Mouse (Mus musculus): ENCODE results near the gene Olfr5.
"Not testable (repeated sequence)": the region's sequence is repeated elsewhere in the genome, so short reads cannot be mapped to it uniquely, and the experiment has no call there.

Olfr5 gene

DNA sequence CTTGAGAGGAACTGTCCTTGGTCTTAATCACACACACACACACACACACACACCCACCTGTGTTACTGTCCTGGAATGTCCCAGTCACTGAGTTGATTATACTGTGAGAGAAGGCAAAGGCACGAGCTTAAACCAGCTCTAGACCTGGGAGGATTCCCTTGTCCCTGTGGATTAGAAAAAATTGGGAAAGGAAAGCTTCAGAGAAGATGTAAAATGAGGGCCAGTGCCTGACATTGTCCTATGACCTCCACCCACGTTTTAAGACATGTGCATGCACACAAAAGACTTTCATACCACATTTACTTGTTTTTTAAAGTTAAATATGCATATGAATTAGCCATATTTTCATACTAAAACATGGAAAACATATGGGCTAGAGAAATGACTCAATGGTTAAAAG is at the start of gene Olfr5:
TSS of gene Olfr5 (minus strand) at position 101 of the 400 bp plus-strand sequence.
- no peak for DNase-seq (ENCODE audit: low spot score in 2 of 2)

DNA sequence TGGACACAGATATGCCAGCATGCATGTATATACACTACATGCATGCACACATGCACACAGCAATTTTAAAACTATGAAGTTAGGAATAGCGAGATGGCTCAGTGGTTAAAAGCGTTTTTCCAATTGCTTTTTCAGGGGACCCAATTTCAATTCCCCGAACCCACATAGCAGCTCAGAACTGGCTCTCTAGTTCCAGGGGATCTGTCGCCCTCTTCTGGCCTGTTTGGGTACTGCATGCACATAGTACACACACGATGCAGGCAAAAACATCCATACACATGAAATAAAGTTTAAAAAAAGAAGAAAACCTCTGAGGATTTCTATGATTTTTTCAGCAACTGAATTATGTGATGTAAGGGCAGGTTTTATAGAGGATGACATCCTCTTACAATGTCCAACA is 39.4 kb upstream of the Olfr5 start:
- no peak for DNase-seq (ENCODE audit: low spot score in 2 of 2)

DNA sequence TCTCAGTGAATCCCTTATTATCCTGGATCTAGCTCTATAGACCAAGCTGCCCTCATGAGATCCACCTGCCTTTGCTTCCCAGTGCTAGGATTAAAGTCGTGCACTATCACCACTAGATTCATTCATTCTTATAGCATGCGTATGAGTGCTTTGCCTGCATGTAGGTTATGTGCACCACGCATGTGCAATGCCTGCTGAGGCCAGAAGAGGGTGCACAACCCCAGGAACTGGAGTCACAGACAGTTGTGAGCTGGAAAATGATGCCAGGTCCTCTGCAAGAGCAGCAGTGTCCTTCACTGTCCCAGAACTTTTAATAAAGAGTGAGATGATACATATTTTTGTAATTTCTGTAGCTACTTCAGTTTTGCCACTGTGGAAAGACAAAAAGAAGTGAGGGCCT is 38.3 kb upstream of the Olfr5 start:
- no peak for DNase-seq (ENCODE audit: low spot score in 2 of 2)

DNA sequence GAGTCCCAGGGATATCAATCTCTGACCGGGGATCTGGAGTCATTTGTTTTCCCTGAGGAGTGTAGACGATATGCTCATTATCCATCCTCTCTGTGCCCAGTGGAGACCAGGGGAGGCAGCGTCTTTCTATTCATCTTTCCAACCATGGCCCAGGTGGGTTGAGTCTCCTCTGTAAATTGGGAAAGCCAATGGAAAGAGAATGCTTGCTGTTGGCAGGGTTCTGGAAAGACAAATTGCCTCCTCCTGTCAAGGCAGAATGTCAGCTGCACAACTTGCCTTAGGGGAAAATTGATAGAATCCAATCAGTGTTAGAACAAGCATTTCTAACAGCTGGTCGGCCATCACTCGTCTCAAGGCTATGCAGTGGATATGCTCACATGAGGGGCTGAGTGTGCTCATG is 36.1 kb upstream of the Olfr5 start, which contains the start of gene Olfr1349:
TSS of gene Olfr1349 (minus strand) at position 101 of the 400 bp plus-strand sequence.
- no peak for DNase-seq (ENCODE audit: low spot score in 2 of 2)

DNA sequence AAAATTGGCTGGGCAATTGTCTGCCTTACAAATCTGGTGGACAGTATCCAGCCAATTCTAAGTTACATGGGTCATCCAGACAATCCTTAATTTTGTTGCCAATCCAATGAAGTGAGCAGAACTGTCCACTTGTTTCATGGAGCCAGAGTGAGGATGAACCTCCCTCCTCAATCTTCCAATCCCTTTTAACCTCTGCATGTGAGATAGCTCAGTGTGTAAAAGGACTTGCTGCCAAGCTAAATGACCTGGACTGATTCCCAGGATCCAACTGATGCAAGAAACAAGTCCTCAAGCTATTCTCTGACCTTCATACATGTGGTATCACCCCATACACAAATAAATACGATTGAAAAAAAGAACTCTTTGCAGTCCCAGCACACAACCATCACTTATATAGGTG is 34.9 kb upstream of the Olfr5 start:
- no peak for DNase-seq (ENCODE audit: low spot score in 2 of 2)

DNA sequence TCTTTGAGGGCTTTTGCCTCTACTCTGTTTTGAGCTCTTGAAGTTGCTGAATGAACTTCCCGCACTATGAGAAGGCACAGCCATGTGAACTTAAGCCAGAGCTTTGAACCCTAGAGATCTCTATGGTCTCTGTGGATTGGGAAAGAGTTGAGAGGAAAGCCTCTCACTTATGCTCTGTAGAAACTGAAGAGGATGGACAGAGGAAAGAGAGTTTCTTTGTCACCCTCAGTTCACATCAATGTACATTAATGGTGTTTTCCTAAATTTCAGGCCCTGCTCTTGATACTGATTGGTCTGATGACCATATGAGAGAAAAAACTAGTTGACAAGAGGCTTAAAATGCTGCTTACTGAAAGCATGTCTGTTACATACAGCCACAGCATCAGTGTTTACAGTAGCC is 21.9 kb upstream of the Olfr5 start, which contains the start of gene Olfr1348:
TSS of gene Olfr1348 (minus strand) at position 101 of the 400 bp plus-strand sequence.
- DNase-seq (ENCODE audit: low spot score in 2 of 2): no peak

DNA sequence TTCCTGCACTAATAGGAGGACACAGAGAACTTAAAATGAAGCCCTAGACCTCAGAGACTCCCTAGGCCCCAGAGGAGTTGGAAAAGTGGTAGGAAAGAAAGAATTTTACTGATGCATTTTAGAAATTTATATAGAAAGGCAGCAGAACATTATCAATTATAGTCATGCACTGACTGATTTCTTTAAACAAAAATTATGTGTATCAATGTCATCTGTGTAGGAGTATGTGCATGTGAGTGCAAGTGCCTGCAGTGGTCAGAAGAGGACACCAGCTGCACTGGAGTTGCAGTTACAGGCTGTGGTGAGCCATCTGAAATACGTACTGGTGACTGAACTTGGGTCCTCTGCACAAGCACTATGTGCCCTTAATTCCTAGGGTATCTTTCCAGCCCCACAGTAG is 12.9 kb upstream of the Olfr5 start, which contains the start of gene Olfr1347:
TSS of gene Olfr1347 (minus strand) at position 101 of the 400 bp plus-strand sequence.
- no peak for DNase-seq (ENCODE audit: low spot score in 2 of 2)

DNA sequence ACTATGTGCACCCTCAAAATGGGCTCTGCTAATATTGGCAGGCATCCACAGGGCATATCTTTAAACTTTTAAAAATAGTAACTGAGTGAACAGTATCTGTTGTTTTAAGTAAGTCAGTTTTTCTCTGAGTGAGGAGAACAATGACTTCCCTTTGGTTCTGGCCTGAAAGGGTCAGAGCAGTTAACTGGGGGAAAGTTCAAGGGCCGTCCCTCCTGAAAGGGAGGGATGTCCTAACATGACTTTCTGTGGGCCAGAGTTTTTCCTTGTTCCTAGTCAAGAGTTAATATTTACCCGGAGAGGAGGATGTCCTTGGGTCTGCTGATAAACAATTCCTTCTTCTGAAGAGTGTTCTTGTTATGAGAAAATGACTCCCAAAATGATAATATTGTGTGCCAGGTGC is 9.1 kb downstream of the Olfr5 start:
- DNase-seq (ENCODE audit: low spot score in 2 of 2): not testable (repeated sequence)

DNA sequence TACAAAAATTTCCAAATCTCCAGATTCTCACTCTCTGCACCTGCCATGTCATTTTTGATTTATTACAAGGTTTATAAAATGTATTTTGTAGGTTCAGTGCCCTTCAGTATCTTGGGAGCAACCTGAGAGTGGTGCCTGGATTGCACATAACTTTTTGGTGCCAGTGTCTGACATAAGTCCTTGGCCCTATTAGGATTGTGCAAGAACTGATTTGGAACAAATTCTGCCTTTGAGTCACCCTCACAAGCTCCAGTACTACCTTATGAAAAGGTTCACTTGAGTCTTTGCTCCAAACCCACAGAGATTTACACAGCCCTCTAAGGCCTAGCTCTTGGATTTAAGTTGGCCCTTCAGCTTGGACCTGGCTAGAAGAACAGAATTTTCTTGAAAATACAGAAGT is 19.8 kb downstream of the Olfr5 start, which contains the start of gene Olfr1346:
TSS of gene Olfr1346 (plus strand) at position 151 of the 400 bp plus-strand sequence.
- DNase-seq (ENCODE audit: low spot score in 2 of 2): no peak

DNA sequence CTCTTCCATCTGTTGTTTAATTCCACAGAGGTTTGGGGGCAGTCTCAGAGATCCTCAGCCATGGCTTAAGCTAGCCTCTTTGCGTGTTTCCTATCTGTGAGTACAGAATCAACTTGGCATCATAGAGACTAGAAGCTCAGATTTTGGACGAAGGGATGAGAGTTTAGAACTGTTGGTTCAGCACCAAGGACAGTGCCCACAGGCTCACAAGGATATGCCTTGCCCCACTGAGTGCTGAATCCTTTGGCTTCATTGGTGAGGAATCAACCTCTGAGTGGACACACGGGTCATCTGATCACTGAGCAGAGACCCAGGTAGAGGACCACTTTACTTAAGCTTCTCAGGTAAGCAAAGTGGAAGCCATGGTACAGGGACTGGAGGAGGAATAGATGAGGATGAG is 30.3 kb downstream of the Olfr5 start:
- DNase-seq (ENCODE audit: low spot score in 2 of 2): no peak

DNA sequence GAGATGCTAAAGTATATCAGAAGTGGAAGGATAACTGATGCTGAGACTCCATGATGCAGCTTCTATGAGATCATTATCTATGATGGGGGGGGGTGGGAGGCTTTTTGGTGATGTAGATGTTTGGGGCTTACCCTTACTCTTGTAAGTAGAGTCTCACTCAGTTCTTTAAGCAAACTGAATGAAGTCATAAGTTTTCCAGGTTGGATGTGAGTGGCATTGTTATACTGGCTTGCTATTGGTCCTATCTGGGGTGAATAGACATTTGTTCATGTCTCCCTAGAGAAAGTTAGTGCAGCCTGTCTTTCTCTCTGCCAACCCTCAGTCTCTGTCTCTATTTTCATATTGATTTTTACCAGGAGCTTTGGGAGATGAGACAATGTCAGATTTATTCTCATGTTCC is 30.9 kb downstream of the Olfr5 start, which contains the start of gene Olfr1336:
TSS of gene Olfr1336 (plus strand) at position 301 of the 400 bp plus-strand sequence.
- DNase-seq (ENCODE audit: low spot score in 2 of 2): no peak

DNA sequence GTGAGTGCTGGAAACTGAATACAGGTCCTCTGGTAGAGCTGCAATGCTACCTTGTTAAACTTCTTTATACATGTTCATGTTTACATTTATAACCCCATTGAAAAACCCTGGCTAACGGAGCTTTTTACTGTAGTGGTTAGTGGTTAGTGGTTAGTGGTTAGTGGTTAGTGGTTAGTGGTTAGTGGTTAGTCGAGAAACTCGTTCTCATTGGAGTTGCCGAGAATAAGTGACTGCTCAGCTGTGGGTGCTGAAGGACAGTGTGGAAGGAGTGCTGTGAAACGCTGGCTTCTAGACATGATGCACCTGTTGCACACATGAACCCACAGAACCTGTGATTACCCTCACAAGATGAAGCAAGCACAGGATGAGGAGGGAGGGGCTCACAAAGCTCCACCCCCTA is 39.0 kb downstream of the Olfr5 start:
- no peak for DNase-seq (ENCODE audit: low spot score in 2 of 2)

DNA sequence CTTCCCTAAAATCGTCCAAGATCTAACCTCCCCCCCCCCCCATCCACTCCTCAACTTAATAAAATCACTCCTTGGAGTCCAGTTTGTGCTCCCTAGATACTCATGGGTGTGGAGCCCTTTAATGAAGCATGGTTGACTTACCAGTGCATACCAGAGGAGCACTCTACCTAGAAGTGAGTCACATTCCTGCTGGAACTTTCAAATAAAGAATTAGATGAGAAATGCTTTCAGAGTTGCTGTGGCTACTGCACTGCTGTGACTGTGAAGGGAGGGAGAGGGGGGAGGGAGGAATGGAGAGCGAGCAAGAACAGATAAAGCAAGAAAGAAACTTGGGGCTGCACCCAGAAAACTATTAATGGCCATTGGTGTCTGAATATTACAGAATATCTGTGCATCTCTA is 45.6 kb downstream of the Olfr5 start:
- DNase-seq (ENCODE audit: low spot score in 2 of 2): no peak

DNA sequence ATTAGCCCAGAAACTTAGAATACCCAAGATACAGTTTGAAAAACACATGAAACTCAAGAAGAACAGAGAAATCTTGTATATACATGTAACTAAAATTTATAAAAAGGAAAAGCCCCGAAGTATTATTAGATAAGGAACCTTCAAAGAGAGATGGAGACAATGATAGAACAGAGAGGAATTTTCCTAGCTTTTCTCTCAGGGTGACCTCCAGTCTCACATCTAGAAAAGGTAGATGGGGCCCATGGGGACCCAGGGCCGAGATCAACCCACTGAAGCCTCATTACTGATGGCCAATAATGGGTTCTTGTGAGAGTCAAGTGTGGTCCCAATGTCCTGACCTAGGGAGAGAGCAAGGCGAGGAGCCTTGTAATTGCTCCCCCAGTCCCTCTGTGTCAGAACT is 48.4 kb downstream of the Olfr5 start, which contains the start of gene Olfr1344:
TSS of gene Olfr1344 (plus strand) at position 301 of the 400 bp plus-strand sequence.
- no peak for DNase-seq (ENCODE audit: low spot score in 2 of 2)

DNA sequence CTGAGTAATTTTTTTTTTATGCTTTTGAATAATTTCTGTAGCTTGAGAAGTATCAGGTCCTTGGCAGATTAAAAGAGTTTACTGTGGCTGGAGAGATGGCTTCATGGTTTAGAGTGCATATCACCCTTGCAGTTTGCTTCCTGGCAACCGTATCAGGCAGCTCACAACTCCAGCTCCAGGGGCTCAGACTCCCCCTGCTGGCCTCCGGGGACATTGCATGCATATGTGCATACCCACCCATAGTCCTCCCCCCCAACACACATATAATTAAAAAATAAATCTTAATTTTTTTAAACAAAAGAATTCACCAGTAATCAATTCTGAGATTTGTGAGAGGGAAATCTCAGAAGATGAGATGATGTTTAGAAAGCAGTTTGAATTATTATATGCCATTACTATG is 56.4 kb downstream of the Olfr5 start:
- DNase-seq (ENCODE audit: low spot score in 2 of 2): no peak

DNA sequence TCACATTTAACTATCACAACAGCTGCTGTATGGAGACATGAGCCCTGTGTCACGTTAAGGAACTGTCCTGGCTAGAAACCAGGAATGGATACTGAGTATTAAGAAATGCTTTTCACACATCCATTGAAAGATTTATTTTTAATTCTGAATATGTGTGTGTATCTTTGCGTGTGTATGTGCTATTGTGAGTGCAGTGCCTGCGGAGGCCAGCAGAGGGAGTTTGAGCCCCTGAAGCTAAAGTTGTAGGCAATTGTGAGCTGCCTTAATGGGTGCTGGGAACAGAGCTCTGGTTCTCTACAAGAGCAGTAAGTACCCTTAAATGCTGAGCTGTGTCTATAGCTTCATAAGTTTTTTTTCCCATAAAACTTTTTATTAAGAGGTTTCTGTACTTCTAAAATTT is 57.4 kb downstream of the Olfr5 start:
- DNase-seq (ENCODE audit: low spot score in 2 of 2): no peak
